Mouse (Mus musculus): ENCODE measurements around the gene Msantd2.

- TF ChIP-seq CTCF (IDR thresholded peaks at IDR 0.05; ENCODE audit: borderline replicate concordance, control insufficient read depth, extremely low read depth, insufficient read depth, low read length, poor library complexity) (no peak), POLR2A (IDR thresholded peaks at IDR 0.05; ENCODE audit: control insufficient read depth, extremely low read depth, insufficient read depth, low read length, poor library complexity) (no peak)
Measured at GRCm38 (mm10) chr9:37552536-37553293, 63.6 kb downstream of the Msantd2 start, which contains the start of gene Nrgn.

All from thymus, adult 2 months (tissue).